Mouse (Mus musculus): ENCODE results near the gene Tmem216. TPM values are rescaled to one million over a fixed set of nuclear protein-coding genes. Genes with fewer than 3 reads are reported as not detected.

The Tmem216 gene
- total RNA-seq, 1 experiment from 2014 or later: 20.6 TPM

GRCm38 (mm10) chr19:10486264-10486738 is 69.7 kb downstream of the Tmem216 start:
- DNase-seq: no peak

Other genes starting within 250 kb of the Tmem216 start
- gene Syt7, start 167.1 kb downstream of the Tmem216 start, total RNA-seq (2021): 21.6 and 27.9 TPM in 2 replicates
- 2.2 and 2.5 TPM in 2 replicates for gene Lrrc10b, start 98.8 kb downstream of the Tmem216 start, total RNA-seq (2021)
- gene Ppp1r32, start 73.3 kb downstream of the Tmem216 start, total RNA-seq (2021): 0.88 TPM in 1 of 2 replicates, not detected in the other
- gene Cpsf7, start 31.0 kb downstream of the Tmem216 start, total RNA-seq (2021): 59.8 and 70.4 TPM in 2 replicates
- 60.6 and 63.5 TPM in 2 replicates for gene Sdhaf2, start 30.1 kb downstream of the Tmem216 start, total RNA-seq (2021)
- gene Cyb561a3, start 20.9 kb upstream of the Tmem216 start, total RNA-seq (2021): 18.4 and 25.3 TPM in 2 replicates
- gene Tmem138, start 21.1 kb upstream of the Tmem216 start, total RNA-seq (2021): 8.4 and 13.2 TPM in 2 replicates
- 305 and 314 TPM in 2 replicates for gene Ddb1, start 49.1 kb upstream of the Tmem216 start, total RNA-seq (2021)
- 18.0 and 21.7 TPM in 2 replicates for gene Tkfc, start 49.4 kb upstream of the Tmem216 start, total RNA-seq (2021)
- 0.43 and 1.4 TPM in 2 replicates for gene Vwce, start 78.0 kb upstream of the Tmem216 start, total RNA-seq (2021)
- gene Pga5, start 121.8 kb upstream of the Tmem216 start, total RNA-seq (2021): not detected in 2 replicates
- gene Vps37c, start 132.5 kb upstream of the Tmem216 start, total RNA-seq (2021): 32.4 and 33.6 TPM in 2 replicates
- 0.12 TPM in 1 of 2 replicates, not detected in the other for gene Cd5, start 182.8 kb upstream of the Tmem216 start, total RNA-seq (2021)